Mouse (Mus musculus) embryonic facial prominence, embryonic 13.5 days (tissue): ENCODE results near the gene Casc1. TPM values are rescaled to one million over a fixed set of nuclear protein-coding genes. Genes with fewer than 3 reads are reported as not detected.

Source experiments
- ATAC-seq: fragments of 200-750 bp; cut with Nextera tagmentation; 2 replicates; pipeline ENCODE4 v1.8.0; 2017; ENCODE audit warnings: low read depth; ENCODE audit not compliant: insufficient number of reproducible peaks, insufficient read depth, low FRiP score, low TSS enrichment
- H3K27ac ChIP-seq: fragments of 300-500 bp; sonication (generic); 2 replicates; pipeline ENCODE4 v1.5.1; 2015; ENCODE audit warnings: moderate library complexity, mild to moderate bottlenecking, inconsistent platforms
- H3K27me3 ChIP-seq: fragments of 300-500 bp; sonication (generic); 2 replicates; pipeline ENCODE4 v1.6.1; 2015; ENCODE audit warnings: mild to moderate bottlenecking, inconsistent platforms
- H3K36me3 ChIP-seq: fragments of 300-500 bp; sonication (generic); 2 replicates; pipeline ENCODE4 v1.6.1; 2015; ENCODE audit warnings: mild to moderate bottlenecking, inconsistent platforms
- H3K4me1 ChIP-seq: fragments of 300-500 bp; sonication (generic); 2 replicates; pipeline ENCODE4 v1.6.1; 2015; ENCODE audit warnings: inconsistent platforms
- H3K4me2 ChIP-seq: fragments of 300-500 bp; sonication (generic); 2 replicates; pipeline ENCODE4 v1.6.1; 2015; ENCODE audit warnings: moderate library complexity, mild to moderate bottlenecking, inconsistent platforms
- H3K4me3 ChIP-seq: fragments of 300-500 bp; sonication (generic); 2 replicates; pipeline ENCODE4 v1.5.1; 2015; ENCODE audit warnings: mild to moderate bottlenecking, inconsistent platforms
- H3K9ac ChIP-seq: fragments of 300-500 bp; sonication (generic); 2 replicates; pipeline ENCODE4 v1.6.1; 2015; ENCODE audit warnings: mild to moderate bottlenecking, inconsistent platforms
- H3K9me3 ChIP-seq: fragments of 300-500 bp; sonication (generic); 2 replicates; pipeline ENCODE4 v1.6.1; 2016; ENCODE audit warnings: inconsistent platforms
- WGBS: fragments of 180-500 bp; shearing (Covaris S2); methylation state at CpG from one replicate; pipeline ENCODE4 v1.1.7; 2015; ENCODE audit warnings: mixed read lengths; 5-methylcytosine and 5-hydroxymethylcytosine counted together
- polyA plus RNA-seq: library from polyadenylated mRNA; unstranded; fragments of >200 nt; fragmentation: Nextera tagmentation; extraction: Ambion mirVana; gene quantifications from 2 replicates; pipeline ENCODE4 v1.2.1, GENCODE M21; 2015

The Casc1 gene
- polyA plus RNA-seq, 1 experiment from 2014 or later: 0.48 TPM

- ATAC-seq: no peak
- Histone ChIP-seq H3K4me3 (no peak overlapping the region), H3K9me3 (no peaks in the 10 kb centered on the region), H3K27ac (no peak overlapping the region), H3K9ac (no peak overlapping the region), H3K36me3 (no peaks in the 10 kb centered on the region), H3K27me3 (no peaks in the 10 kb centered on the region), H3K4me2 (no peak overlapping the region), H3K4me1 (no peaks in the 10 kb centered on the region)
- WGBS: 65% methylated on average over 5 of the region's 5 CpGs
These were observed 50.2 kb downstream of the Casc1 start for GRCm38 (mm10) chr6:145160581-145160980.

- H3K4me2 ChIP-seq: no peak overlapping the region
- H3K36me3 ChIP-seq: no peaks in the 10 kb centered on the region
- H3K4me1 ChIP-seq: no peaks in the 10 kb centered on the region
- H3K27me3 ChIP-seq: no peaks in the 10 kb centered on the region
- H3K9me3 ChIP-seq: no peaks in the 10 kb centered on the region
- H3K9ac ChIP-seq: no peak overlapping the region
- ATAC-seq: no peak
- H3K27ac ChIP-seq: no peak overlapping the region
- no peak overlapping the region for H3K4me3 ChIP-seq
- WGBS: 70% methylated on average over 4 of the region's 4 CpGs
These were observed 52.2 kb downstream of the Casc1 start for GRCm38 (mm10) chr6:145158619-145159018.

GRCm38 (mm10) chr6:145149054-145149453 lies 61.8 kb downstream of the Casc1 start:
- Histone ChIP-seq H3K4me1 (0 out of 2 replicates have a peak, but pooled peaks cover 5% of the 10 kb centered on the region), H3K9me3 (no peaks in the 10 kb centered on the region), H3K4me2 (no peak overlapping the region), H3K4me3 (no peak overlapping the region), H3K27me3 (no peaks in the 10 kb centered on the region), H3K36me3 (no peaks in the 10 kb centered on the region), H3K27ac (no peak overlapping the region), H3K9ac (no peak overlapping the region)
- 45% methylated on average over 9 of the region's 9 CpGs for WGBS
- no peak for ATAC-seq

- H3K4me2 ChIP-seq: no peak overlapping the region
- WGBS: 84% methylated on average over 16 of the region's 16 CpGs
- no peaks in the 10 kb centered on the region for H3K9me3 ChIP-seq
- H3K9ac ChIP-seq: no peak overlapping the region
- H3K36me3 ChIP-seq: no peaks in the 10 kb centered on the region
- no peak for ATAC-seq
- no peak overlapping the region for H3K27ac ChIP-seq
- H3K4me1 ChIP-seq: peaks cover 13% of the 10 kb centered on the region; the same call in 1 of the 2 replicates
- H3K4me3 ChIP-seq: no peak overlapping the region
- no peaks in the 10 kb centered on the region for H3K27me3 ChIP-seq
These were observed 63.1 kb downstream of the Casc1 start for GRCm38 (mm10) chr6:145147716-145148115.

- Histone ChIP-seq H3K4me1 (peaks cover 13% of the 10 kb centered on the region; the same call in 1 of the 2 replicates), H3K27me3 (no peaks in the 10 kb centered on the region), H3K9ac (no peak overlapping the region), H3K27ac (no peak overlapping the region), H3K4me3 (no peak overlapping the region), H3K4me2 (no peak overlapping the region), H3K9me3 (no peaks in the 10 kb centered on the region), H3K36me3 (no peaks in the 10 kb centered on the region)
- WGBS: 67% methylated on average over 7 of the region's 7 CpGs
- no peak for ATAC-seq
These were observed 65.6 kb downstream of the Casc1 start for GRCm38 (mm10) chr6:145145173-145145572.

GRCm38 (mm10) chr6:145141827-145142226 lies 69.0 kb downstream of the Casc1 start:
- Histone ChIP-seq H3K9ac (no peak overlapping the region), H3K9me3 (no peaks in the 10 kb centered on the region), H3K4me3 (no peak overlapping the region), H3K27me3 (no peaks in the 10 kb centered on the region), H3K4me2 (no peak overlapping the region), H3K4me1 (peaks cover 8% of the 10 kb centered on the region; the same call in 1 of the 2 replicates), H3K27ac (no peak overlapping the region), H3K36me3 (no peaks in the 10 kb centered on the region)
- ATAC-seq: no peak
- WGBS: 87% methylated on average over 12 of the region's 12 CpGs

GRCm38 (mm10) chr6:145140706-145141105 lies 70.1 kb downstream of the Casc1 start:
- Histone ChIP-seq H3K9me3 (no peaks in the 10 kb centered on the region), H3K9ac (no peak overlapping the region), H3K27ac (no peak overlapping the region), H3K27me3 (no peaks in the 10 kb centered on the region), H3K4me3 (no peak overlapping the region), H3K4me2 (no peak overlapping the region), H3K36me3 (no peaks in the 10 kb centered on the region), H3K4me1 (peaks cover 8% of the 10 kb centered on the region; the same call in 1 of the 2 replicates)
- ATAC-seq: no peak
- 69% methylated on average over 11 of the region's 11 CpGs for WGBS

GRCm38 (mm10) chr6:145139776-145140475 lies 70.9 kb downstream of the Casc1 start:
- no peak for ATAC-seq
- Histone ChIP-seq H3K9ac (no peak overlapping the region), H3K27me3 (no peaks in the 10 kb centered on the region), H3K27ac (no peak overlapping the region), H3K36me3 (no peaks in the 10 kb centered on the region), H3K4me3 (no peak overlapping the region), H3K4me2 (no peak overlapping the region), H3K4me1 (peaks cover 8% of the 10 kb centered on the region; the same call in 1 of the 2 replicates), H3K9me3 (no peaks in the 10 kb centered on the region)
- WGBS: 80% methylated on average over 11 of the region's 11 CpGs

GRCm38 (mm10) chr6:145139236-145139635 lies 71.6 kb downstream of the Casc1 start:
- WGBS: 87% methylated on average over 13 of the region's 13 CpGs
- H3K9ac ChIP-seq: no peak overlapping the region
- no peaks in the 10 kb centered on the region for H3K36me3 ChIP-seq
- H3K4me3 ChIP-seq: no peak overlapping the region
- H3K4me2 ChIP-seq: no peak overlapping the region
- no peaks in the 10 kb centered on the region for H3K9me3 ChIP-seq
- H3K4me1 ChIP-seq: peaks cover 8% of the 10 kb centered on the region; the same call in 1 of the 2 replicates
- no peaks in the 10 kb centered on the region for H3K27me3 ChIP-seq
- no peak overlapping the region for H3K27ac ChIP-seq
- no peak for ATAC-seq

- ATAC-seq: no peak
- H3K36me3 ChIP-seq: no peaks in the 10 kb centered on the region
- 84% methylated on average over 5 of the region's 5 CpGs for WGBS
- 0 out of 2 replicates have a peak, but pooled peaks cover 3% of the 10 kb centered on the region for H3K4me1 ChIP-seq
- no peaks in the 10 kb centered on the region for H3K27me3 ChIP-seq
- no peak overlapping the region for H3K4me2 ChIP-seq
- H3K27ac ChIP-seq: no peak overlapping the region
- no peak overlapping the region for H3K4me3 ChIP-seq
- no peaks in the 10 kb centered on the region for H3K9me3 ChIP-seq
- H3K9ac ChIP-seq: no peak overlapping the region
These were observed 74.0 kb downstream of the Casc1 start for GRCm38 (mm10) chr6:145136831-145137230.

GRCm38 (mm10) chr6:145135804-145136203 lies 75.0 kb downstream of the Casc1 start:
- 54% methylated on average over 9 of the region's 9 CpGs for WGBS
- Histone ChIP-seq H3K4me3 (no peak overlapping the region), H3K27me3 (no peaks in the 10 kb centered on the region), H3K27ac (no peak overlapping the region), H3K36me3 (no peaks in the 10 kb centered on the region), H3K9ac (no peak overlapping the region), H3K4me2 (no peak overlapping the region), H3K9me3 (no peaks in the 10 kb centered on the region), H3K4me1 (0 out of 2 replicates have a peak, but pooled peaks cover 3% of the 10 kb centered on the region)
- no peak for ATAC-seq

- 86% methylated on average over 3 of the region's 3 CpGs for WGBS
- no peak overlapping the region for H3K9ac ChIP-seq
- no peak for ATAC-seq
- no peak overlapping the region for H3K4me2 ChIP-seq
- no peak overlapping the region for H3K4me3 ChIP-seq
- H3K27ac ChIP-seq: no peak overlapping the region
- no peaks in the 10 kb centered on the region for H3K9me3 ChIP-seq
- 0 out of 2 replicates have a peak, but pooled peaks cover 3% of the 10 kb centered on the region for H3K4me1 ChIP-seq
- no peaks in the 10 kb centered on the region for H3K36me3 ChIP-seq
- H3K27me3 ChIP-seq: no peaks in the 10 kb centered on the region
These were observed 75.5 kb downstream of the Casc1 start for GRCm38 (mm10) chr6:145135295-145135694.
